Mouse (Mus musculus) c-Kit-negative CD71-positive TER-119-positive erythroid progenitor cells, embryonic 14.5 days (primary cell): ENCODE results near the gene Ccr6.
A peak's percentile ranks its signal among the peaks of the same experiment; 100 is the strongest.
"Not testable (repeated sequence)": the region's sequence is repeated elsewhere in the genome, so short reads cannot be mapped to it uniquely, and the experiment has no call there.

Source experiments
- DNase-seq: peaks from one replicate; pipeline ENCODE4 v3.0.0-alpha.2; 2013; ENCODE audit warnings: low read depth, low spot score

The Ccr6 gene

DNA sequence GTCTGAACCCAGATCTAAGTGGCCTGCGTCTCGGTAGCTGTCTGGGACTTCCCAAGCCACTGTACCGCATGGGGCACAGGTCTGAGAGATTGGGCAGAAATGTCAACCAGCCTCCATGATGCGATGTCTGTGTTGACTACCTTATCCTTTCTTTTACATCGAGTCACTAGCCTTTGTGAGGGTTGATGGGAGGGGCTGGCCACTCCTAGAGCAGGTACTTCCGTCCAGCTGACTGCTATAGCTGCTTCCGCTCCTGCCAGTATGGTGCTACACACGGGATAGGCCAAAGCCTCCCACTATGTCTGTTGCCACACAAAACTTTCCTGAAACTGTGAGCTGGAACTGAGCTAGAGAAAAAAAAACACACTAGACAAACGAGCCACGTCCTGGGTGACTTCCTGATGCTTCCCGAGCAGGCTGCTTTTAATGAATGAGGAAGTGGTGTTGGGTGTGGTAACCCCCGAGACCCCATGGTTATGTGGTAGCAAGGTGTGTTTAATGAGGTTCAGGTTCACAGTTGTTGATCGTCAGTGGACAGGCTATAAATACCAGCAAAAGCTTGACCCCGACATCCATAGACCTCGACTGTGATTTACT lies 2.1 kb upstream of the Ccr6 start:
- no peak for DNase-seq

DNA sequence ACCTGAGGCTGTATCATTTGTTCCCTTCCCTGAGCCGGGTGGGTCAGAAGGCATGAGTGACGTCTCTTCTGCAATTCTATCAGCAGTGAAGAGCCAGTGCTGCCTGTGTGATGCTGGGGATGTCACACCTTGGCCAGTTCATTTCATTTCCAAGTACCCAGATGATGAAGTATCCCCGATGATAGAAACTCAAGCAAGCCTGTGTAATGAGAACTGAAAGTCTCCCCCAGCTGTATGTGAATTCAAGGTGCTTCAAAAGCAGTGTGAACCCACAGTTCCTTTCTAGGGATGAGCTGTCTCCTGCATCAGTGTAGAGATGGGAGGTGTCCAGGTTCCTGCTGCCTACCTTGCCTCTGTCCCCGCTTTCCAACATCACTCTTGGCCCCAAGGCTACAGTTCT lies 1.3 kb upstream of the Ccr6 start:
- DNase-seq, result no peak

GRCm38 (mm10) chr17:8238012-8238710 lies 2.3 kb downstream of the Ccr6 start:
- DNase-seq, result no peak

DNA sequence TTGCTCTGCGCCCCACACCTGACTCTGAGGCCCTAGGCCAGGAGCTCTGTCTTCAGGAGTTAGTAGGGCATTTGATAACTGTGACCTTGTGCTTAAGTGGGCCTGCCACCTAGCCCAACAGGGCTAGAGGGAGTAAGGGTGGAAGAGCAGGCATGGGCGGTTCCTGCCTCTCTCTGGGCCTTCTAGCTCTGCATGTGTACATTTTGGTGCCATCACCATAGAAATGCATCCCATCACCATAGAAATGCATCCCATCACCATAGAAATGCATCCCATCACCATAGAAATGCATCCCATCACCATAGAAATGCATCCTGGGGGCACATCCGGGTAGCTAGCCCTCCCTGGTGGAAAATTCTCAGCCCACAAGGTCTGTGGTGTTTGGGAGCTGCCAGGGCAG lies 3.7 kb downstream of the Ccr6 start:
- DNase-seq, result no peak

DNA sequence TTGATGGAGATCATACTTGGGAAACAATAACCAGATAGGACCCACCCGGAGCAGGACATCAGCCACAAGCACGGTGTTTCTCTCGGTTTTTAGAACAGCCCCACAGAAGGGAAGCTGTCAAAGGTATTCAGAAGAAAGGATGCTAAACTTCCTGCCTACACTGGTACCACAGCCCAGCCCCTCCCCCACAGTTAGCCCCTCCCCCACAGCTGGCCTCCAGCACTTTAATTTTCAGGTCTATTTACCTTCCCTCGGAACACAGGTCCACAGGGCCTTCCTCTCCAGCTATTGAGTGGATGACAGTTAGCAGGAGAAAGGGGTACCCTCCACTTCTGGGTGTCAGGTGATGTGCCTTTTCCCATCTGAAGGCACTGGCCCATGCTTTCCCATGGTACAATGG lies 4.7 kb downstream of the Ccr6 start:
- DNase-seq, result no peak

GRCm38 (mm10) chr17:8241645-8242044 lies 5.8 kb downstream of the Ccr6 start:
- no peak for DNase-seq

- DNase-seq, result no peak
These were observed 6.3 kb downstream of the Ccr6 start for GRCm38 (mm10) chr17:8242186-8242585.

DNA sequence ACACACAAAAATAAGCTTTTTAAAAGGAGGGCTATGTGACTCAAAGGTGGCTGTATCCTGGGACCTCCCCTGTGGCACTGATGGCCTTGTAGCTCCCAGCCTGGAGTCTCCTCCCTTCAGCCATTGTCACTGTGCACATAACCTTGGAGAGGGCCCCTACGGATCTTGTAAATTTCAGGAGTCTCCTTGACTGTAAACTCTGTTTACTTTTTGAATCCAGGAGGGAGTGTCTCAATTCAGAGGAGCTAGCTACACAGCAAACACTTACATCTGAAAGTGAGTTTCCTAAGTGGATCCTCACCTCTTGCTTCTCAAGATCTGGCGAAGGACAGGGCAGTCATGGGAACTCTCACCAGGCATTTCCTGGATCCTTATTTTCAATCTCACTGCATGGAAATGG lies 8.3 kb downstream of the Ccr6 start:
- DNase-seq, result no peak

DNA sequence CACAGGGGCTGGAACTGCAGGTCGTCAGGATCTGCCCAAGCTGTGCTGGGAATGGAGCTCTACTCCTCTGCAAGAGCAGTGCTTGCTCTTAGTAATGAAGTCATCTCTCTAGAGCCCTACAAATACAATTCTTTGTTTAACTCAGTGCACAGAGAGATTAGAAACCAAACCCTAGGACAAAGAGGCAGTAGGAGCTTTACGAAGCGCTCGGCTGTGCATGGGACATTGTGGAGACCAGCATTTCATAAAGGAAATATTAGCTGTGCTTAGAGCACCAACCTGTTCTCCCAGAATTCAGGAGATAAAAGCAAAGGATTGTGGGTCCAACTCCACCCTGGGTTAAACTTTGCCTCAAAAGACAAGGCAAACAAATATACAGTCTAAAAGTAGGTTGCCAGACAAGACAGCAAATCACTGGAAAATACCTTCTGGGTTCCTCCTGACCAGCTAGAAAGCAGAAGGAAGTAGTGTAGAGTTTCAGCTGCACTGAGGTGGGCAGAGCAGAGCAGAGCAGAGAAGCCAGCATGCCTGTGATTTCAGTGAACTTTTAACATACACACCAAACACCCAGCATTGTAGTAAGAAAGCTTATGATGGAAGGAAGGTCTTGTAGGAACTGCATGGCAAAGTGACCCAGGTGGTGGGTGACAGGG lies 10.4 kb downstream of the Ccr6 start:
- DNase-seq, result no peak

DNA sequence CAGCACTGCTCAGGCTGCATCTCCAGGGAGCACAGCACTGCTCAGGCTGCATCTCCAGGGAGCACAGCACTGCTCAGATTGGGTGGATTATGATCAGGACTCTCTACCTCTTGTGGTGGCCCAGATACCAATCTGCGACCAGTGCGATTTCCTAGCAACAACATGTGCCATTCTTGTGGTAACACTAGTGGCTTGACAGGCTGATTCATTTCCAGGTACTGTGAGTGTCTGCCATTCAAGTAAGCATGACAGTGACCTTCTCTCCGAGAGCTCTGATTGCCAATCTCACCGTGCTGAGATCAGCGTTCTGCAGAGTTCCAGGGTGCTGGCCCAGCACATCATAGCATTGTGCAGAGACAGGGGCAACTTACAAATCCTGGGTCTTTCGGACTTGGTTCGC lies 15.9 kb downstream of the Ccr6 start:
- DNase-seq, result no peak

DNA sequence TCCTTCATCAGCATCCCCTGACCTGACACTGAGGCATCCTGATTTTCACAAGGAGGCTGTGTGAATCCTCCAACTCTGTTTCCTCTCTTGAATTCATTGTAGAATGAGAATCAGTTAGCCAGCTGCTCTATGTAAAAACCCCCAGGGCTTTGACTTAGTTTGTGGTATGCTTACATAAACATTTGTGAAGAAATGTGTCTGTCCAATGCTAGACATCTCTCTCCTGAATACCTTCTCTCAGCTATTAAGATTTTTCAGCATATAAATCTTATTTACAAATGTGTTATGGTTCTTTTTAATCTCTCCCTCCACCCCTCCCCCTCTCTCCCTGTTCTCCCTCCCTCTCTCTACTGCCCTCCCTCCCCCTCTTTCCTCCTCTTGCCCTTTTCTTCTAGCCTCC lies 18.4 kb downstream of the Ccr6 start:
- no peak for DNase-seq

DNA sequence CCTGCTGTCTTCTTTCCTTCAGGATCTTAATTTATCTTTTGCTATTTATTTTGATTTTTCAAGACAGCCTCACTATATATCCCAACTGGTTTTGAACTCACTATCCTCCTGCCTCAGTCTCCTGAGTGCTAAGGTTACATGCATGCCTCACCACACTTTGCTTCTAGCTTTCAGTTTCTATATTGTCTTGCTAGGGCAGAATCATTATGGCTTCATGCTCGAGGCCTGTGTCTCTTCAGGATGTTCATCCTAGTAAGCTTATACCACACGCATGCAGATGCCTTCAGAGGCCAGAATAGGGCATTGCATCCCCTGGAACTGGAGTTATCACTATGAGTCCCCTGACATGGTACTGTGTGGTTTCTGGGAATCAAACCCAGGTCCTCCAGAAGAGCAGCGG lies 19.1 kb downstream of the Ccr6 start:
- no peak for DNase-seq

- DNase-seq, result no peak
These were observed 19.7 kb downstream of the Ccr6 start for GRCm38 (mm10) chr17:8255583-8255982.

DNA sequence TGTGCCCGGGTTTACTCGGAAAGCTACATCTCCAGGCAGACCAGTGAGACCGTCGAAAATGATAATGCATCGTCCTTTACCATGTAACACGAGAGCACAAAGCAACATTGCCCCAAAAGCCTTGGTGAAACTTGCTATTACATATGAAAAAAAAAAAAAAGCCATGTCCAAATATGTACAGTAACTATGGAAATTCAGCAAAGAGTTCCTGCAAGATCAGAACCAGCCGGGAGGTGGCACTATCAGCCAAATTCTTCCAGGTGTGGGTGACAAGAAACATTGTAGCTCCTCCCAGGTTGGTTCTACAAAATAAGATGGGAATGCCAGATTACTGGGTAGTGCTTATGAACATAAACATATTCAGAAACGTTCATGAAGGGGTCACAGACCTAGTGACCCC lies 21.1 kb downstream of the Ccr6 start:
- no peak for DNase-seq

DNA sequence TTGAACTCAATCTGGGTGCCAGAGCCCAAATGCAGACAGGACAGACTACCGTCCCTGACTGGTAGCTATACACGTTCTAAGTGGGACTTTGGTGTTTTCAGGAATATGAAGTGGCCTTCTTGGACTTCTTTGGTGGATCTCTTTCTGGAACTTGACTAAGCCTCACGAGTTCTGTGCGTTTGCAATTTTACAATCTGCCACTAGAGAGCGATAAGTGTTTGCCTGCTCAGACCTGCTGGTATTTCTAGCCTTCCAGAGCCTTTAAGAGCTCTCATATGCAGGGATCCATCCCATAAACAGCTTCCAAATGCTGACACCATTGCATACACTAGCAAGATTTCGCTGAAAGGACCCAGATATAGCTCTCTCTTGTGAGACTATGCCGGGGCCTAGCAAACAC lies 28.8 kb downstream of the Ccr6 start:
- not testable (repeated sequence) for DNase-seq

DNA sequence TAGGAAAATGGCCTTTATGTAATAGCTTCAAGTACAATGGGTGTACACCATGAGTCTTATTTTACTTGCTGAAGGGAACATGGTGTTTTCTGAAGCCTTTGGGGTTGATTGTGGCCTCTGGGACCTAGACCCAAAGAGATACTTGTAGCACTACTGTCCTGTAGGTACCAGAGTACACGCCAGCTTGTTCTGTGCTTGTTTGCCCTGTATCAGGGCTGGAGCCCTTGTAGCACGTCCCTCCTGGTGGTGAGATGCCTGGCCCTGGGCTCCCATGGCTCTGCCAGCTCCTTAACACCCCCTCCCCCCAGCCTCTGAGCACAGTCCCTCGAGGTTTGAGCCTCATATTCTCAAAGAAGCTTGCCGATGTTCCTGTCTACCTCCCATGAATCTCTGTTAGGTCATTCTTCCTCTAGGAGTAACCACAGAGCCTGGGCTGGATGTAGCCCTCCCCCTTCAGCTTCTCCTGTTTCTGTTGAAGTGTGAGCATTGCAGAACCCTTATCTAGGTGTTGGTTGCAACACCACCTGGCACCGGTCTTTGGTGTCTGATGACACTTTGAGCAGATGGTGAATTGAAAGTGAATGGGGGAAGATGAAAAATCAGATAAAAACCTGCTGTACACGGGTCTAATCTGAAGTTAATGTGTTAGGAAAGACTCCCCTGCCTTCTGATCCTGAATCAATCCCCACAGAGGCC lies 36.4 kb downstream of the Ccr6 start:
- DNase-seq, result no peak

DNA sequence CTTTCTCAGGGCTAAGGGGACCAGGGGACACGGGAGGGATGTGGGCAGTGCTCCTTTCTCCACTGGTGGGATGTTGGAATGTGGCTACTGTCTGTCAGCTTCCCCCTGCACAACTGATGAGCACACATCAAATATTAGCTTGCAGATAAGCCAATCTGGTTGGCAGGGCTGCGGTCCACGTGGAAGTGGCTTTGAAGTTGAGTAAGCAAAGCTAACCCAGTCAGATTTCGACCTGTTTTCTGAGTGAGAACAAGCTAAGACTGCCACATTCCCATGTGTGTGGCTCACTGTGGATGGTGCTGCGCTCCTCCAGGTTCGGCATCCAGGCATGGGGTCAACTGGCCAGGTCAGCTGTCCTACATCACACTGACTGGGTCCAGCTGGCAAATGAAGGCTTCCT lies 37.1 kb downstream of the Ccr6 start:
- DNase-seq, result no peak

DNA sequence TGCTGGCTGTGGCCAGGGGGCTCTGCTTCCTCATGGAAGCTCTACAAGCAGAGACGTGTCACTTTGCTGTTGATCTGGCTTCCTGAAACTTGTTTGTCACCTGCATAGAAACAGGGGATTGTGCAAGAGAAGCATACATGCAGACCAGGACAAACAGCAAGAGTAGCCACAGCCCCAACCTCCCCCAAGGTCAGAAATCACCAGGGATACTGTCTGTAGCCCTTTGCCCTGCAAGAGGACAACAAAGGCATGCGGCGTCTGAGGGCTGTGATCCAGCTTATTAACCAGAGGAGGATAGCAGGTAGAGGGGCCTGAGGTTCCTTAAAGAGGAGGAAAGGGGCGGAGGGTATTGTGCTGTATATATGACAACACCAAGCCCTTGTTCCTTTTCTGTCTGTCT lies 40.2 kb downstream of the Ccr6 start:
- DNase-seq, result no peak

GRCm38 (mm10) chr17:8276680-8277079 lies 40.8 kb downstream of the Ccr6 start:
- no peak for DNase-seq

- no peak for DNase-seq
These were observed 41.4 kb downstream of the Ccr6 start for GRCm38 (mm10) chr17:8277266-8277665.

DNA sequence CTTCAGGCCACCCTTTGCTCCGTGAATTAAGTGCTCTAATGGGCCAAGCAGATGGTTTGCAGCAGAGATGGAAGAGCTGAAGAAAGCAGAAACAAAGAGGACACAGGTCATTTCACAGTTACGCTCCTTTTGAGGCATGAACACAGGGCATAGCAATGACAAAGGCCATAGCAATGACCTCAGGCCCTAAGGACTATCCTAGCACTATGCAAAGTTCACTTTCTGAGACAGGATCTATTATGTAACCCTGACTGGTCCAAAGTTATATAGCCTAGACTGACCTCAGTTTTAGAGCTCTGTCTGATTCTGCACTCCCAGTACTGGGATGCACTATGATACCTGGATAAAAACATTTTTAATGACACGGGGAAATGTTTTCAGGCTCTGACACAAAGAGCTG lies 42.5 kb downstream of the Ccr6 start:
- no peak for DNase-seq

- peak; percentile 32 for DNase-seq
These were observed 47.1 kb downstream of the Ccr6 start, which contains the start of gene Mpc1 for GRCm38 (mm10) chr17:8282821-8283525. Gene Mpc1 (plus strand): TSS chr17:8282904.
